Mouse (Mus musculus): Measurements from ENCODE around the gene Fkbp1a.
A peak's percentile ranks its signal among the peaks of the same experiment; 100 is the strongest.

GRCm38 (mm10) chr2:151530378-151531230, 11.7 kb upstream of the Fkbp1a start:
- TF ChIP-seq CTCF (IDR thresholded peaks at IDR 0.05; ENCODE audit: low read depth) = peak; percentile 23; the same call in 1 of the 2 replicates
- peak; percentile 39; the same call in 1 of the 2 replicates for TF ChIP-seq EP300 (IDR thresholded peaks at IDR 0.05; ENCODE audit: low read depth)

Data from liver, postnatal 0 days (tissue).